Comparison of ENCODE assay signal across 8 mouse cellular contexts in the genomic region with DNA sequence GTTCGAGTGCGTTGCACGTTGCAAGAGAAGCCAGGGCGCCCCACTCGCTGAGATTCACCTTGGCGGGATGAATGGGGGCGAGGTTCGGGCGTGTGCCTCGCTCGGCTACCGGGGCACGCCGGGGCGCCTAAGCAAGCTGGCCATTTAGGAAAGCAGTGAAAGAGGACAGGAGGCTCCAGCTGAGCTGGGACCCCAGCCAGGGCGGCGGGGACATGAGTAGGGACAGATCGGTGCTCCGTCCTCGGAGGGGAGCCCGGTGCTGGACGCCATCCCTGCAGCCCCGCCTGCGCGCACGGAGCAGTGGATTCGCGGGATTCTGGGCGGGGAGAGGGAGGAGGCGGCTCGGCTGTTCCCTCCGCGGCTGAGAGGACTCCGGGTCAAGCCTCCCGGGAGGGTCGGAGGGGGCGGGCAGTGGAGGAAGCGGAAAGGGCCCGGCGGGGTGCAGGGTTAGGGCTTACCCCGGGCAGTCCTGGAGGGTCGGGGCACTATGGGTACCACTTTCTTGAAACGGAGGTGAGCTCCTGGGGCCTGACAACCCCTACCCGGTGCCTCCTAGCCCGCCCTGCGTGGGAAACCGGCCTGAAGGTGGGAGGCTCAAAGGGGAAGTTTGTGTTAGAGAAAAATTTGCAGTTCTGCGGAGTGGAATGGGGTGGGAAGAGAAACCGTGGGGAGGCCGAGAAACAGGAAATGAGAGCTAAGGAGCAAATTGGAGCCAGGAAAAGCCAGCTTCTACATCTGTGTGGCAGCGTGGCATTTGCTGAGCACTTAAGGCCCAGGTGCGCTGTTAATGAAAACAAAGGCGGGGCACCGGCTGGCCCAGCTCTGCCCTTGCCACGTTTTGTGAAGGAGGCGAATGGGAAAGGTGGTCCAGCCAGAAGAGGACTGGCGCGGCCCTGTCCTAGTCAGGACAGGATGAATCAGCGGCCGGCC. TPM values are rescaled to one million over a fixed set of nuclear protein-coding genes. Genes with fewer than 3 reads are reported as not detected.
A peak's percentile ranks its signal among the peaks of the same experiment; 100 is the strongest.
DNase-seq lines count a peak whose midpoint lies in the region; ATAC-seq and TF ChIP-seq lines count a peak whose summit lies in the region.

No protein-coding gene starts in this region.

- peak; percentile 7 to 8 for DNase-seq in thymus, adult 18-20 months
- no peak for DNase-seq in thymus, postnatal 10 days (ENCODE audit: low spot score in 2 of 2)
- DNase-seq in stomach, postnatal 0 days (ENCODE audit: low spot score), result peak; percentile 75

- peak overlapping the region; percentile 62 for H3K4me3 ChIP-seq in embryonic facial prominence, embryonic 15.5 days (replicated peaks)
- peak overlapping the region; percentile 65 for H3K4me3 ChIP-seq in heart, embryonic 11.5 days (ENCODE audit: low read depth, low read length)
- H3K4me3 ChIP-seq in kidney, embryonic 15.5 days (replicated peaks), result peak overlapping the region; percentile 56
- peak overlapping the region; percentile 55 for H3K4me3 ChIP-seq in liver, embryonic 12.5 days
- H3K4me3 ChIP-seq in neural tube, embryonic 13.5 days, result peak overlapping the region; percentile 65
- peak overlapping the region; percentile 65 for H3K4me3 ChIP-seq in stomach, postnatal 0 days (ENCODE audit: low read depth, low read length)

- WGBS in embryonic facial prominence, embryonic 15.5 days, result under 1% methylated on average over 59 of the region's 60 CpGs
- under 1% methylated on average over 59 of the region's 60 CpGs for WGBS in heart, embryonic 11.5 days (ENCODE audit: insufficient replicate concordance)
- WGBS in kidney, embryonic 15.5 days, result under 1% methylated on average over 60 of the region's 60 CpGs
- WGBS in liver, embryonic 12.5 days (ENCODE audit: insufficient replicate concordance), result under 1% methylated on average over 60 of the region's 60 CpGs
- under 1% methylated on average over 60 of the region's 60 CpGs for WGBS in neural tube, embryonic 13.5 days
- WGBS in stomach, postnatal 0 days, result under 1% methylated on average over 59 of the region's 60 CpGs

- H3K36me3 ChIP-seq in embryonic facial prominence, embryonic 15.5 days, result no peaks in the 10 kb centered on the region
- H3K36me3 ChIP-seq in heart, embryonic 11.5 days (ENCODE audit: control insufficient read depth, insufficient read depth, low read length), result no peaks in the 10 kb centered on the region
- H3K36me3 ChIP-seq in kidney, embryonic 15.5 days, result no peaks in the 10 kb centered on the region
- no peaks in the 10 kb centered on the region for H3K36me3 ChIP-seq in liver, embryonic 12.5 days
- H3K36me3 ChIP-seq in neural tube, embryonic 13.5 days, result no peaks in the 10 kb centered on the region
- H3K36me3 ChIP-seq in stomach, postnatal 0 days (ENCODE audit: control insufficient read depth, insufficient read depth, low read length), result no peaks in the 10 kb centered on the region

- no peaks in the 10 kb centered on the region for H3K27me3 ChIP-seq in embryonic facial prominence, embryonic 15.5 days
- no peaks in the 10 kb centered on the region for H3K27me3 ChIP-seq in heart, embryonic 11.5 days (ENCODE audit: control insufficient read depth, insufficient read depth, low read length)
- no peaks in the 10 kb centered on the region for H3K27me3 ChIP-seq in kidney, embryonic 15.5 days
- H3K27me3 ChIP-seq in liver, embryonic 12.5 days (replicated peaks), result peaks cover 47% of the 10 kb centered on the region
- H3K27me3 ChIP-seq in neural tube, embryonic 13.5 days, result no peaks in the 10 kb centered on the region
- no peaks in the 10 kb centered on the region for H3K27me3 ChIP-seq in stomach, postnatal 0 days (ENCODE audit: control insufficient read depth, insufficient read depth, low read length)

- peak; percentile 48 for ATAC-seq in embryonic facial prominence, embryonic 15.5 days (ENCODE audit: insufficient number of reproducible peaks, low FRiP score, low TSS enrichment, low read depth)
- peak; percentile 63; the same call in 1 of the 2 replicates for ATAC-seq in heart, embryonic 11.5 days (replicated peaks; ENCODE audit: insufficient number of reproducible peaks, low FRiP score, low TSS enrichment)
- ATAC-seq in kidney, embryonic 15.5 days (replicated peaks; ENCODE audit: low FRiP score), result peak; percentile 67
- peak; percentile 57 for ATAC-seq in liver, embryonic 12.5 days
- peak; percentile 54 for ATAC-seq in neural tube, embryonic 13.5 days (ENCODE audit: low read depth)
- ATAC-seq in stomach, postnatal 0 days (ENCODE audit: low FRiP score, low TSS enrichment), result peak; percentile 66

- TF ChIP-seq EP300 in stomach, postnatal 0 days (optimal IDR thresholded peaks at IDR 0.05), result no peak

- H3K9ac ChIP-seq in embryonic facial prominence, embryonic 15.5 days, result peak overlapping the region; percentile 46
- H3K9ac ChIP-seq in heart, embryonic 11.5 days (ENCODE audit: low read depth, low read length), result peak overlapping the region; percentile 73
- H3K9ac ChIP-seq in kidney, embryonic 15.5 days, result peak overlapping the region; percentile 46
- peak overlapping the region; percentile 31 for H3K9ac ChIP-seq in liver, embryonic 12.5 days
- H3K9ac ChIP-seq in neural tube, embryonic 13.5 days, result peak overlapping the region; percentile 89
- peak overlapping the region; percentile 63 for H3K9ac ChIP-seq in stomach, postnatal 0 days (ENCODE audit: low read length)

- H3K9me3 ChIP-seq in embryonic facial prominence, embryonic 15.5 days (replicated peaks), result no peaks in the 10 kb centered on the region
- H3K9me3 ChIP-seq in heart, embryonic 11.5 days (replicated peaks; ENCODE audit: control insufficient read depth, low read length), result no peaks in the 10 kb centered on the region
- H3K9me3 ChIP-seq in kidney, embryonic 15.5 days (replicated peaks), result no peaks in the 10 kb centered on the region
- H3K9me3 ChIP-seq in liver, embryonic 12.5 days (replicated peaks), result no peaks in the 10 kb centered on the region
- no peaks in the 10 kb centered on the region for H3K9me3 ChIP-seq in neural tube, embryonic 13.5 days
- no peaks in the 10 kb centered on the region for H3K9me3 ChIP-seq in stomach, postnatal 0 days (ENCODE audit: control insufficient read depth, low read length)

- H3K4me1 ChIP-seq in embryonic facial prominence, embryonic 15.5 days, result peaks cover 30% of the 10 kb centered on the region
- H3K4me1 ChIP-seq in heart, embryonic 11.5 days (ENCODE audit: control insufficient read depth, insufficient read depth, low read length), result no peaks in the 10 kb centered on the region; the same call in 1 of the 2 replicates
- H3K4me1 ChIP-seq in kidney, embryonic 15.5 days, result peaks cover 33% of the 10 kb centered on the region
- peaks cover 13% of the 10 kb centered on the region; the same call in 1 of the 2 replicates for H3K4me1 ChIP-seq in liver, embryonic 12.5 days
- H3K4me1 ChIP-seq in neural tube, embryonic 13.5 days (replicated peaks), result peaks cover 34% of the 10 kb centered on the region
- no peaks in the 10 kb centered on the region for H3K4me1 ChIP-seq in stomach, postnatal 0 days (replicated peaks; ENCODE audit: control insufficient read depth, insufficient read depth)

- peak overlapping the region; percentile 94 for H3K27ac ChIP-seq in embryonic facial prominence, embryonic 15.5 days (replicated peaks)
- H3K27ac ChIP-seq in heart, embryonic 11.5 days (ENCODE audit: low read depth, low read length), result peak overlapping the region; percentile 75
- H3K27ac ChIP-seq in kidney, embryonic 15.5 days, result peak overlapping the region; percentile 90
- peak overlapping the region; percentile 74 for H3K27ac ChIP-seq in liver, embryonic 12.5 days
- H3K27ac ChIP-seq in neural tube, embryonic 13.5 days (replicated peaks), result peak overlapping the region; percentile 96
- peak overlapping the region; percentile 84 for H3K27ac ChIP-seq in stomach, postnatal 0 days (replicated peaks)

- TF ChIP-seq CTCF in stomach, postnatal 0 days (IDR thresholded peaks at IDR 0.05; ENCODE audit: low read depth), result no peak

- peak overlapping the region; percentile 96 for H3K4me2 ChIP-seq in embryonic facial prominence, embryonic 15.5 days (replicated peaks)
- peak overlapping the region; percentile 97 for H3K4me2 ChIP-seq in heart, embryonic 11.5 days
- H3K4me2 ChIP-seq in kidney, embryonic 15.5 days, result peak overlapping the region; percentile 91
- H3K4me2 ChIP-seq in liver, embryonic 12.5 days, result peak overlapping the region; percentile 71
- peak overlapping the region; percentile 94 for H3K4me2 ChIP-seq in neural tube, embryonic 13.5 days
- H3K4me2 ChIP-seq in stomach, postnatal 0 days (replicated peaks; ENCODE audit: low read depth), result peak overlapping the region; percentile 99

RNA-seq across cellular contexts. Expression of a gene that starts 1.4 kb away (rescaled TPM):
- 22.8 and 25.6 TPM in 2 replicates for polyA plus RNA-seq in embryonic facial prominence, embryonic 15.5 days (2015; fragmentation: Nextera tagmentation; extraction: Ambion mirVana)
- 5.8 and 7.3 TPM in 2 replicates for polyA plus RNA-seq in heart, embryonic 11.5 days (2014; fragmentation: Nextera tagmentation; extraction: Ambion mirVana)
- 11.3 and 13.2 TPM in 2 replicates for polyA plus RNA-seq in kidney, embryonic 15.5 days (2015; fragmentation: Nextera tagmentation; extraction: Ambion mirVana)
- 5.4 and 6.7 TPM in 2 replicates for polyA plus RNA-seq in liver, embryonic 12.5 days (2016; fragmentation: Nextera tagmentation; extraction: Ambion mirVana)
- 44.4 and 48.1 TPM in 2 replicates for polyA plus RNA-seq in neural tube, embryonic 13.5 days (2015; fragmentation: Nextera tagmentation; extraction: Ambion mirVana)
- polyA plus RNA-seq in stomach, postnatal 0 days (2015; fragmentation: Nextera tagmentation; extraction: Ambion mirVana), result 3.8 and 4.2 TPM in 2 replicates

Comparison
In these comparisons a context has a peak if more than half of its experiments do, and no peak if none do; other contexts are left out.
1. DNase-seq: peak in thymus, adult 18-20 months (2 of 2) and stomach, postnatal 0 days (single experiment); none in thymus, postnatal 10 days (0 of 2).
2. H3K9ac ChIP-seq: peak in every context shown above with its lines; median percentile 89 in neural tube, embryonic 13.5 days; 73 in heart, embryonic 11.5 days; 63 in stomach, postnatal 0 days; 46 in embryonic facial prominence, embryonic 15.5 days; 46 in kidney, embryonic 15.5 days; 31 in liver, embryonic 12.5 days.
3. Peak in every context shown above with its lines, with median percentiles within 50 percentile points of each other: ATAC-seq, H3K27ac ChIP-seq, H3K4me2 ChIP-seq and H3K4me3 ChIP-seq.